Mouse (Mus musculus): ENCODE data around the gene Guca1b. TPM values are rescaled to one million over a fixed set of nuclear protein-coding genes. Genes with fewer than 3 reads are reported as not detected.
A peak's percentile ranks its signal among the peaks of the same experiment; 100 is the strongest.

Gene Guca1b
- polyA plus RNA-seq, 1 experiment from 2014 or later = 0.22 TPM

DNA sequence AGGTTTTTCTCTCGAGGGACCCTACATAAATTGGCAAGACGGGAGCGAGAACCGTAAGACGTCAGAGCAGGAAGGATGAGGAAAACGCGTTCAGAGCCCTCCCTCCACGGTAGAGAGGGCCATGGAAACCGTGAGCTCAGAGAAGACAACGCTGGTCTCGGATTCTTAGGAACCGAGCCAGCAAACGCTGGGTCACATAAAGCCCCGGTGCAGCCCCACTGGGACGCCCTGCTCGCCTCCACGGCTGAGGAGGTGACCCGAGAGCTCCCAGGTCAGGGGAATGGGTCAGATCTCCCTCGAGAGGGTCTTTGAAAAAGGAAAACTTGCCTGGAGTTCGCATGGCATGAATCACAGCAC lies 16.1 kb upstream of the Guca1b start:
- peak overlapping the region; percentile 75 for H3K4me3 ChIP-seq (ENCODE audit: low read depth, low read length)
- no peak for TF ChIP-seq EP300 (optimal IDR thresholded peaks at IDR 0.05)
- no peak for TF ChIP-seq CTCF (IDR thresholded peaks at IDR 0.05; ENCODE audit: low read depth)
- H3K27ac ChIP-seq (replicated peaks) = peak overlapping the region; percentile 53
- H3K4me2 ChIP-seq (replicated peaks; ENCODE audit: low read depth) = peak overlapping the region; percentile 84
- no peaks in the 10 kb centered on the region for H3K9me3 ChIP-seq (ENCODE audit: control insufficient read depth, low read length)
- no peaks in the 10 kb centered on the region for H3K27me3 ChIP-seq (ENCODE audit: control insufficient read depth, insufficient read depth, low read length)
- H3K4me1 ChIP-seq (replicated peaks; ENCODE audit: control insufficient read depth, insufficient read depth) = no peaks in the 10 kb centered on the region
- peaks cover 8% of the 10 kb centered on the region; the same call in 1 of the 2 replicates for H3K36me3 ChIP-seq (ENCODE audit: control insufficient read depth, insufficient read depth, low read length)
- H3K9ac ChIP-seq (ENCODE audit: low read length) = peak overlapping the region; percentile 71
- WGBS = 2% methylated on average over 20 of the region's 20 CpGs
- ATAC-seq (ENCODE audit: low FRiP score, low TSS enrichment) (peak; percentile 36), DNase-seq (ENCODE audit: low spot score) (no peak)

DNA sequence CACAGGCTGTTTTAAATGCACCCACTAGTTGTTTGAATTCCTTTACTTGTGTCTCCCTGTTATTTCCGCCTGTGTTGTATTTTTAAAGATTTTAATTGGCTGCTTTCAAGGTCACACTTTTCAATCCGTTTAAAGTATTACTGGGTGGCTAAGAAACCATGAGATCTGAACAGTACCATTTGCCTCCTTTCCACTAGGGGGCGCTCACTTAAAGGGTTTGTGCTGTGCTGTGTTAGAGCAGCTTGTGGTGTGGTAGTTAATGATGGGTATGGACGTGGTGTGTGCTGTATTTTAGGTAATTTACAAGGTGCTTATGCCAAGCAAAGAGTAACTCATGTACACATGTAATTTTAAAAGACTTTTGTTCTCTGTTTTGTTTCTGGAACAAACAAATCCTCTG lies 13.7 kb upstream of the Guca1b start:
- Histone ChIP-seq H3K27ac (replicated peaks) (no peak overlapping the region), H3K27me3 (ENCODE audit: control insufficient read depth, insufficient read depth, low read length) (no peaks in the 10 kb centered on the region), H3K4me2 (replicated peaks; ENCODE audit: low read depth) (no peak overlapping the region), H3K9me3 (ENCODE audit: control insufficient read depth, low read length) (no peaks in the 10 kb centered on the region), H3K36me3 (ENCODE audit: control insufficient read depth, insufficient read depth, low read length) (peaks cover 17% of the 10 kb centered on the region), H3K4me1 (replicated peaks; ENCODE audit: control insufficient read depth, insufficient read depth) (no peaks in the 10 kb centered on the region), H3K4me3 (ENCODE audit: low read depth, low read length) (no peak overlapping the region), H3K9ac (ENCODE audit: low read length) (no peak overlapping the region)
- TF ChIP-seq CTCF (IDR thresholded peaks at IDR 0.05; ENCODE audit: low read depth) (peak; percentile 94), EP300 (optimal IDR thresholded peaks at IDR 0.05) (no peak)
- 6% methylated on average over 4 of the region's 4 CpGs for WGBS
- DNase-seq (ENCODE audit: low spot score) = peak; percentile 62
- ATAC-seq (ENCODE audit: low FRiP score, low TSS enrichment) = peak; percentile 82

DNA sequence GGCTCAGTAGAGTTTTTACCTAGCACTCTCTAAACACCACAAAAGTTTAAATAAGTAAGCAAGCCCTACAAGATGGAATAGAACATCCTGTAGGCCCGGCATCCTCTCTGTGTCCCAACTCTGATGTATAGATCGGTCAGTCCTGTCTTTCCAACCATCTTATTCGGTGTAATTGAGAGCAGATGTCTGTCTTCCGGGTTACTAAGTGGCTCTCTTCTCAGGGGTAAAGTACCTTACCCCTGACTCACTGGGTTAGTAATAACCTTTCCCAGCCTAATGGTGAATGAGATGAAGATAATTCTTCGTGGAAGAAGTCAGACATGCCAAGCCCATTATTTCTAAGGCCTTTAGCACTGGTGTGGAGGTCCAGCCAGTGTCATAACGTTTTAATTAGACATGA lies 11.2 kb upstream of the Guca1b start:
- Histone ChIP-seq H3K4me2 (replicated peaks; ENCODE audit: low read depth) (no peak overlapping the region), H3K36me3 (ENCODE audit: control insufficient read depth, insufficient read depth, low read length) (peaks cover 24% of the 10 kb centered on the region), H3K9ac (ENCODE audit: low read length) (no peak overlapping the region), H3K27ac (replicated peaks) (no peak overlapping the region), H3K4me3 (ENCODE audit: low read depth, low read length) (no peak overlapping the region), H3K27me3 (ENCODE audit: control insufficient read depth, insufficient read depth, low read length) (no peaks in the 10 kb centered on the region), H3K9me3 (ENCODE audit: control insufficient read depth, low read length) (no peaks in the 10 kb centered on the region), H3K4me1 (replicated peaks; ENCODE audit: control insufficient read depth, insufficient read depth) (no peaks in the 10 kb centered on the region)
- ATAC-seq (ENCODE audit: low FRiP score, low TSS enrichment) (no peak), DNase-seq (ENCODE audit: low spot score) (no peak)
- 84% methylated on average over 6 of the region's 6 CpGs for WGBS
- TF ChIP-seq EP300 (optimal IDR thresholded peaks at IDR 0.05) (no peak), CTCF (IDR thresholded peaks at IDR 0.05; ENCODE audit: low read depth) (no peak)

DNA sequence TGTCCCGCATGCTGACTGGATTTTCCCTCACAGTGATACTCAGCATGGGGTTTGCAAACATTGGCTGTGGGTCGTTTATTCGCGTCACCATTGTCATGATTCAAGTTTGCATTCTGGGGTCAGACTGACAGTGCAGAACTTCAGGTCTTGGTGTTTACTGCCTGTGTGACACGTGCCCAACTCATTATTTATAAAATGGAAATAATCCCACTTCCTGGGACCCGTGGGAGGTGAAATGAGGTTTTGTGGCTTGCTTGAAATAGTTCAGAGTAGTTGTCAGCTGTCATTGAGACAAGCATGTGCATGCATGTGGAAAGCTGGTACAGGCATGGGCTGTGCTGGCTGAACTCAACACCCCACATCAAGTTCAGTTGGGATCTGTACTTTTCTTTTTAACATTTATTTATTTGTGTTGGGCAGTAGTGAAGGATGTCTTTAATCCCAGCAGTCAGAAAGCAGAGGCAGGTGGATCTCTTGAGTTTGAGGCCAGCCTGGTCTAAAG lies 8.4 kb upstream of the Guca1b start:
- no peak overlapping the region for H3K9ac ChIP-seq (ENCODE audit: low read length)
- TF ChIP-seq CTCF (IDR thresholded peaks at IDR 0.05; ENCODE audit: low read depth) (no peak), EP300 (optimal IDR thresholded peaks at IDR 0.05) (no peak)
- no peaks in the 10 kb centered on the region for H3K9me3 ChIP-seq (ENCODE audit: control insufficient read depth, low read length)
- WGBS = 76% methylated on average over 6 of the region's 6 CpGs
- H3K36me3 ChIP-seq (ENCODE audit: control insufficient read depth, insufficient read depth, low read length) = peaks cover 24% of the 10 kb centered on the region
- no peak for DNase-seq (ENCODE audit: low spot score)
- no peak for ATAC-seq (ENCODE audit: low FRiP score, low TSS enrichment)
- H3K4me3 ChIP-seq (ENCODE audit: low read depth, low read length) = no peak overlapping the region
- H3K27ac ChIP-seq (replicated peaks) = no peak overlapping the region
- no peaks in the 10 kb centered on the region for H3K27me3 ChIP-seq (ENCODE audit: control insufficient read depth, insufficient read depth, low read length)
- no peaks in the 10 kb centered on the region for H3K4me1 ChIP-seq (replicated peaks; ENCODE audit: control insufficient read depth, insufficient read depth)
- no peak overlapping the region for H3K4me2 ChIP-seq (replicated peaks; ENCODE audit: low read depth)

DNA sequence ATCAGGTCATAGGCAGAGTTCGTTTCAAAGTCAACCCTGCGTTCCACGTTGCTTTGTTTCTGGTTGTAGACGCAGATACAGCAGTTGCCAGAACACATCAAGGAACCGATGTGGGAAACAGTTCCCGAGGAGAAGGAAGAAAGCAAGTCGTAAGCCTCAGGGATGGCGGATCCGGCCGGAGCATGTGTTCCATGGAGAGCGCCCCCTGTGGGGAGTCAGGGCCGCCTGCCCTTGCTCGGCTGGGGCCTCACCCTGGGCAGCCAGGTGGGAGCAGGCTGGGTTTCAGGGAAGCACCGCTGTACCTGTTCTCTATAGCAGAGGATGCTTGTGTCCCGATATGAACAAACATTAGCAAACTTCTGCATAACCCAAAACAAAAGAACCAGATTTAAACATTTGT lies 7.1 kb upstream of the Guca1b start:
- Histone ChIP-seq H3K27me3 (ENCODE audit: control insufficient read depth, insufficient read depth, low read length) (no peaks in the 10 kb centered on the region), H3K27ac (replicated peaks) (no peak overlapping the region), H3K4me2 (replicated peaks; ENCODE audit: low read depth) (no peak overlapping the region), H3K36me3 (ENCODE audit: control insufficient read depth, insufficient read depth, low read length) (peaks cover 20% of the 10 kb centered on the region), H3K4me3 (ENCODE audit: low read depth, low read length) (no peak overlapping the region), H3K9ac (ENCODE audit: low read length) (no peak overlapping the region), H3K9me3 (ENCODE audit: control insufficient read depth, low read length) (no peaks in the 10 kb centered on the region), H3K4me1 (replicated peaks; ENCODE audit: control insufficient read depth, insufficient read depth) (no peaks in the 10 kb centered on the region)
- TF ChIP-seq CTCF (IDR thresholded peaks at IDR 0.05; ENCODE audit: low read depth) = peak; percentile 26; the same call in 1 of the 2 replicates
- no peak for TF ChIP-seq EP300 (optimal IDR thresholded peaks at IDR 0.05)
- 77% methylated on average over 15 of the region's 15 CpGs for WGBS
- no peak for DNase-seq (ENCODE audit: low spot score)
- no peak for ATAC-seq (ENCODE audit: low FRiP score, low TSS enrichment)

DNA sequence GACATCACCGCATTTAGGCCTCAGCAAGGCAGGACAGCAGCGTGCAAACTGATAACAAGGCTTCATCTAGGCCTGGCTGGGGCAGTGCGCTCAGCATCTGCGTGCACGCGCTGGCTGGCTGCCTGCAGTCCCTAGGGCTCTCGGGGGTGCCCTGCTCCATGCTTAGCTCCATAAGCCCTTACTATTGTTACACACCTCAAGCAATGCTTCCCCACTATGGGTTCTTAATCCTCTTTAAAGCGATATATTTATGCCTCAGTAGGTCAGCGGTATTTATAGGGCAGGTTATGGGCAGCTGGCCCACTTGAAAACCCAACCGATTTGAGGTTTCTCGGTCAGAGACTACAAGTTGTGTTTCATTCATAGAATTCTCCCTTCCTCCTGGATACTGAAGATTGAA lies 3.3 kb upstream of the Guca1b start:
- Histone ChIP-seq H3K4me1 (replicated peaks; ENCODE audit: control insufficient read depth, insufficient read depth) (no peaks in the 10 kb centered on the region), H3K9ac (ENCODE audit: low read length) (no peak overlapping the region), H3K27me3 (ENCODE audit: control insufficient read depth, insufficient read depth, low read length) (no peaks in the 10 kb centered on the region), H3K9me3 (ENCODE audit: control insufficient read depth, low read length) (no peaks in the 10 kb centered on the region), H3K36me3 (ENCODE audit: control insufficient read depth, insufficient read depth, low read length) (peaks cover 4% of the 10 kb centered on the region; the same call in 1 of the 2 replicates), H3K27ac (replicated peaks) (no peak overlapping the region), H3K4me3 (ENCODE audit: low read depth, low read length) (no peak overlapping the region), H3K4me2 (replicated peaks; ENCODE audit: low read depth) (no peak overlapping the region)
- WGBS = 85% methylated on average over 11 of the region's 11 CpGs
- ATAC-seq (ENCODE audit: low FRiP score, low TSS enrichment) = no peak
- TF ChIP-seq EP300 (optimal IDR thresholded peaks at IDR 0.05) = no peak
- no peak for DNase-seq (ENCODE audit: low spot score)

Measured in stomach, postnatal 0 days (tissue).